Comparison of ENCODE assay signal across 10 mouse cellular contexts in the genomic region with DNA sequence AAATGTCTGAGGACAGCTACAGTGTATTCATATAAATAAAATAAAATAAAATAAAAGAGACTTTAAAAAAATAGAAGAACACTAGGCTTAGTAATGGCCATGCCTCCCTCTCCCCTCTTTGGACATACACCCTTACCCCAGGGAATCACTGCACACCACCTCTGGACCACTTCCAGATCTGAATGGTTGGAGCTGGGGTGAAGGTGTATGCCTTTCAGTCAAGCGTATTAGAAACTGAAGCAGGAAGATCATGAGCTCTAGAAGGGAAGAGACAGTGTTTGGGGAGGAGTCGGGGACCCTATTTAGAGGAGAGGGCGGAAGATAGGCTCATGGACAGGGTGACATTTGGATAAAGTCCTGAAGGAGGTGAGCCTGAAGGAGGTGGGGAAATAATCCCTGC. TPM values are rescaled to one million over a fixed set of nuclear protein-coding genes. Genes with fewer than 3 reads are reported as not detected.
A peak's percentile ranks its signal among the peaks of the same experiment; 100 is the strongest.
DNase-seq lines count a peak whose midpoint lies in the region; ATAC-seq and TF ChIP-seq lines count a peak whose summit lies in the region.
"Had no signal": no experiment of that assay in that cellular context is flagged by ENCODE, and none has a peak within 500 bp of the region (broad histone marks: within the 10 kb centered on the region; RNA-seq: fewer than 3 reads in every experiment).

No protein-coding gene starts in this region.

- no peak overlapping the region; the same call in 1 of the 2 replicates for H3K9ac ChIP-seq in kidney, embryonic 14.5 days (ENCODE audit: low read depth, low read length)
- H3K9ac ChIP-seq in hindbrain, postnatal 0 days (replicated peaks; ENCODE audit: low read length) = no peak overlapping the region
- peak overlapping the region; percentile 73 for H3K9ac ChIP-seq in liver, embryonic 16.5 days (ENCODE audit: low read depth, low read length)

- peaks cover 90% of the 10 kb centered on the region for H3K4me1 ChIP-seq in erythroblast, embryonic 14.5 days (ENCODE audit: control insufficient read depth)
- peaks cover 10% of the 10 kb centered on the region for H3K4me1 ChIP-seq in kidney, embryonic 14.5 days (ENCODE audit: control insufficient read depth, insufficient read depth, low read length)
- no peaks in the 10 kb centered on the region; the same call in 1 of the 2 replicates for H3K4me1 ChIP-seq in hindbrain, postnatal 0 days (ENCODE audit: insufficient read depth, low read length)
- H3K4me1 ChIP-seq in liver, embryonic 16.5 days (ENCODE audit: control insufficient read depth, low read depth, low read length) = peaks cover 80% of the 10 kb centered on the region

- no peaks in the 10 kb centered on the region for H3K27me3 ChIP-seq in erythroblast, embryonic 14.5 days (ENCODE audit: control insufficient read depth)
- no peaks in the 10 kb centered on the region for H3K27me3 ChIP-seq in kidney, embryonic 14.5 days (ENCODE audit: control insufficient read depth, insufficient read depth, low read length)
- no peaks in the 10 kb centered on the region for H3K27me3 ChIP-seq in hindbrain, postnatal 0 days (ENCODE audit: insufficient read depth, low read length)
- no peaks in the 10 kb centered on the region for H3K27me3 ChIP-seq in liver, embryonic 16.5 days (ENCODE audit: control insufficient read depth, insufficient read depth, low read depth, low read length)

- no peaks in the 10 kb centered on the region for H3K9me3 ChIP-seq in erythroblast, embryonic 14.5 days (ENCODE audit: control insufficient read depth, low read length)
- no peaks in the 10 kb centered on the region for H3K9me3 ChIP-seq in kidney, embryonic 14.5 days (ENCODE audit: control insufficient read depth, low read length)
- no peaks in the 10 kb centered on the region for H3K9me3 ChIP-seq in hindbrain, postnatal 0 days (ENCODE audit: low read length)
- no peaks in the 10 kb centered on the region for H3K9me3 ChIP-seq in liver, embryonic 16.5 days (replicated peaks; ENCODE audit: control insufficient read depth, low read length)

- ATAC-seq in erythroblast, adult 5-6 weeks (replicated peaks; ENCODE audit: low FRiP score, poor library complexity, severe bottlenecking) = no peak
- no peak for ATAC-seq in kidney, embryonic 14.5 days (ENCODE audit: low FRiP score, low TSS enrichment)
- no peak for ATAC-seq in hindbrain, postnatal 0 days
- ATAC-seq in liver, embryonic 16.5 days (ENCODE audit: low read depth) = no peak

- 54% methylated on average over 3 of the region's 3 CpGs for WGBS in kidney, embryonic 14.5 days
- 67% methylated on average over 3 of the region's 3 CpGs for WGBS in hindbrain, postnatal 0 days
- 66% methylated on average over 3 of the region's 3 CpGs for WGBS in liver, embryonic 16.5 days (ENCODE audit: insufficient replicate concordance)

- H3K4me2 ChIP-seq in kidney, embryonic 14.5 days (replicated peaks; ENCODE audit: low read depth, low read length) = peak overlapping the region; percentile 33
- H3K4me2 ChIP-seq in hindbrain, postnatal 0 days (ENCODE audit: low read depth, low read length) = peak overlapping the region; percentile 62; the same call in 1 of the 2 replicates
- H3K4me2 ChIP-seq in liver, embryonic 16.5 days (ENCODE audit: low read depth, low read length) = peak overlapping the region; percentile 81

- H3K27ac ChIP-seq in kidney, embryonic 14.5 days (ENCODE audit: low read depth, low read length) = peak overlapping the region; percentile 25
- peak overlapping the region; percentile 26; the same call in 1 of the 2 replicates for H3K27ac ChIP-seq in hindbrain, postnatal 0 days
- peak overlapping the region; percentile 92 for H3K27ac ChIP-seq in liver, embryonic 16.5 days (ENCODE audit: low read length)

- no peak for DNase-seq in kidney, postnatal 10 days
- no peak for DNase-seq in hindbrain, postnatal 0 days (ENCODE audit: low spot score)
- no peak for DNase-seq in spleen, adult 12 weeks (ENCODE audit: low spot score)
- no peak for DNase-seq in layer of hippocampus, adult 11-12 months (ENCODE audit: low spot score)
- DNase-seq: lung, postnatal 10 days had no signal

- no peak for TF ChIP-seq CTCF in hindbrain, postnatal 0 days (IDR thresholded peaks at IDR 0.05; ENCODE audit: low read depth)

- peak overlapping the region; percentile 64 for H3K4me3 ChIP-seq in erythroblast, embryonic 14.5 days (replicated peaks)
- H3K4me3 ChIP-seq in kidney, embryonic 14.5 days (ENCODE audit: low read length) = peak overlapping the region; percentile 20; the same call in 1 of the 2 replicates
- H3K4me3 ChIP-seq in hindbrain, postnatal 0 days (ENCODE audit: low read length) = no peak overlapping the region
- H3K4me3 ChIP-seq in liver, embryonic 16.5 days (ENCODE audit: low read depth, low read length) = peak overlapping the region; percentile 54

- peaks cover 53% of the 10 kb centered on the region for H3K36me3 ChIP-seq in erythroblast, embryonic 14.5 days (ENCODE audit: control insufficient read depth)
- peaks cover 14% of the 10 kb centered on the region for H3K36me3 ChIP-seq in kidney, embryonic 14.5 days (ENCODE audit: control insufficient read depth, insufficient read depth, low read length)
- H3K36me3 ChIP-seq in hindbrain, postnatal 0 days (ENCODE audit: insufficient read depth, low read length) = peaks cover 7% of the 10 kb centered on the region; the same call in 1 of the 2 replicates
- peaks cover 24% of the 10 kb centered on the region for H3K36me3 ChIP-seq in liver, embryonic 16.5 days (ENCODE audit: control insufficient read depth, insufficient read depth)

RNA-seq across cellular contexts. Expression of gene Sertad1, which starts 6.2 kb away (rescaled TPM):
- polyA plus RNA-seq in erythroblast, embryonic 14.5 days (2012) = 17.9 and 18.5 TPM in 2 replicates
- 26.5 and 34.1 TPM in 2 replicates for total RNA-seq in erythroblast, adult 5-6 weeks (2015; ENCODE audit: low replicate concordance)
- total RNA-seq in erythroblast, adult 5-6 weeks (2017; ENCODE audit: low replicate concordance) = 26.2 and 30.5 TPM in 2 replicates
- polyA plus RNA-seq in kidney, embryonic 14.5 days (2014; fragmentation: Nextera tagmentation; extraction: Ambion mirVana) = 35.6 and 43.1 TPM in 2 replicates
- total RNA-seq in hindbrain, postnatal 0 days (2014; rRNA removed) = 7.2 and 9.4 TPM in 2 replicates
- polyA plus RNA-seq in hindbrain, postnatal 0 days (2015; fragmentation: Nextera tagmentation; extraction: Ambion mirVana) = 7.7 and 8.8 TPM in 2 replicates
- polyA plus RNA-seq in liver, embryonic 16.5 days (2015; fragmentation: Nextera tagmentation; extraction: Ambion mirVana) = 29.2 and 31.6 TPM in 2 replicates

RNA-seq across cellular contexts. Expression of gene Sertad3, which starts 6.9 kb away (rescaled TPM):
- polyA plus RNA-seq in erythroblast, embryonic 14.5 days (2012) = 9.6 and 9.9 TPM in 2 replicates
- 31.8 and 57.3 TPM in 2 replicates for total RNA-seq in erythroblast, adult 5-6 weeks (2015; ENCODE audit: low replicate concordance)
- 56.2 and 61.8 TPM in 2 replicates for total RNA-seq in erythroblast, adult 5-6 weeks (2017; ENCODE audit: low replicate concordance)
- polyA plus RNA-seq in kidney, embryonic 14.5 days (2014; fragmentation: Nextera tagmentation; extraction: Ambion mirVana) = 25.1 TPM in 2 replicates
- total RNA-seq in hindbrain, postnatal 0 days (2014; rRNA removed) = 5.0 and 6.3 TPM in 2 replicates
- polyA plus RNA-seq in hindbrain, postnatal 0 days (2015; fragmentation: Nextera tagmentation; extraction: Ambion mirVana) = 7.9 and 8.4 TPM in 2 replicates
- polyA plus RNA-seq in liver, embryonic 16.5 days (2015; fragmentation: Nextera tagmentation; extraction: Ambion mirVana) = 35.5 and 37.6 TPM in 2 replicates

RNA-seq across cellular contexts. Expression of gene Prx, which starts 18.6 kb away (rescaled TPM):
- 0.41 TPM in 2 replicates for polyA plus RNA-seq in erythroblast, embryonic 14.5 days (2012)
- not detected in 2 replicates for total RNA-seq in erythroblast, adult 5-6 weeks (2015; ENCODE audit: low replicate concordance)
- total RNA-seq in erythroblast, adult 5-6 weeks (2017; ENCODE audit: low replicate concordance) = 0.28 and 0.43 TPM in 2 replicates
- 1.2 and 1.6 TPM in 2 replicates for polyA plus RNA-seq in kidney, embryonic 14.5 days (2014; fragmentation: Nextera tagmentation; extraction: Ambion mirVana)
- 1.8 and 2.1 TPM in 2 replicates for total RNA-seq in hindbrain, postnatal 0 days (2014; rRNA removed)
- 2.1 and 2.5 TPM in 2 replicates for polyA plus RNA-seq in hindbrain, postnatal 0 days (2015; fragmentation: Nextera tagmentation; extraction: Ambion mirVana)
- 0.74 and 0.81 TPM in 2 replicates for polyA plus RNA-seq in liver, embryonic 16.5 days (2015; fragmentation: Nextera tagmentation; extraction: Ambion mirVana)

RNA-seq across cellular contexts. Expression of gene Blvrb, which starts 32.7 kb away (rescaled TPM):
- polyA plus RNA-seq in erythroblast, embryonic 14.5 days (2012) = 842 and 917 TPM in 2 replicates
- 379 and 403 TPM in 2 replicates for total RNA-seq in erythroblast, adult 5-6 weeks (2015; ENCODE audit: low replicate concordance)
- 431 and 604 TPM in 2 replicates for total RNA-seq in erythroblast, adult 5-6 weeks (2017; ENCODE audit: low replicate concordance)
- polyA plus RNA-seq in kidney, embryonic 14.5 days (2014; fragmentation: Nextera tagmentation; extraction: Ambion mirVana) = 40.6 and 41.2 TPM in 2 replicates
- 19.7 and 23.9 TPM in 2 replicates for total RNA-seq in hindbrain, postnatal 0 days (2014; rRNA removed)
- 23.0 and 23.4 TPM in 2 replicates for polyA plus RNA-seq in hindbrain, postnatal 0 days (2015; fragmentation: Nextera tagmentation; extraction: Ambion mirVana)
- 853 and 865 TPM in 2 replicates for polyA plus RNA-seq in liver, embryonic 16.5 days (2015; fragmentation: Nextera tagmentation; extraction: Ambion mirVana)

RNA-seq across cellular contexts. Expression of gene Sptbn4, which starts 33.0 kb away (rescaled TPM):
- polyA plus RNA-seq in erythroblast, embryonic 14.5 days (2012) = 0.01 and 0.02 TPM in 2 replicates
- total RNA-seq in erythroblast, adult 5-6 weeks (2015; ENCODE audit: low replicate concordance) = 0.42 TPM in 1 of 2 replicates, not detected in the other
- total RNA-seq in erythroblast, adult 5-6 weeks (2017; ENCODE audit: low replicate concordance) = 0.17 and 0.28 TPM in 2 replicates
- 0.39 and 0.54 TPM in 2 replicates for polyA plus RNA-seq in kidney, embryonic 14.5 days (2014; fragmentation: Nextera tagmentation; extraction: Ambion mirVana)
- 24.1 and 24.8 TPM in 2 replicates for total RNA-seq in hindbrain, postnatal 0 days (2014; rRNA removed)
- 2.8 and 3.4 TPM in 2 replicates for polyA plus RNA-seq in hindbrain, postnatal 0 days (2015; fragmentation: Nextera tagmentation; extraction: Ambion mirVana)
- 0.02 and 0.06 TPM in 2 replicates for polyA plus RNA-seq in liver, embryonic 16.5 days (2015; fragmentation: Nextera tagmentation; extraction: Ambion mirVana)
- total RNA-seq: neutrophil, adult 5-6 weeks had no signal

Comparison
In these comparisons a context has a peak if more than half of its experiments do, and no peak if none do; other contexts are left out.
1. H3K27ac ChIP-seq: peak in every context shown above with its lines; median percentile 92 in liver, embryonic 16.5 days; 26 in hindbrain, postnatal 0 days; 25 in kidney, embryonic 14.5 days.